Mouse (Mus musculus): ENCODE measurements around the gene Nt5dc3.

Nt5dc3 gene

DNA sequence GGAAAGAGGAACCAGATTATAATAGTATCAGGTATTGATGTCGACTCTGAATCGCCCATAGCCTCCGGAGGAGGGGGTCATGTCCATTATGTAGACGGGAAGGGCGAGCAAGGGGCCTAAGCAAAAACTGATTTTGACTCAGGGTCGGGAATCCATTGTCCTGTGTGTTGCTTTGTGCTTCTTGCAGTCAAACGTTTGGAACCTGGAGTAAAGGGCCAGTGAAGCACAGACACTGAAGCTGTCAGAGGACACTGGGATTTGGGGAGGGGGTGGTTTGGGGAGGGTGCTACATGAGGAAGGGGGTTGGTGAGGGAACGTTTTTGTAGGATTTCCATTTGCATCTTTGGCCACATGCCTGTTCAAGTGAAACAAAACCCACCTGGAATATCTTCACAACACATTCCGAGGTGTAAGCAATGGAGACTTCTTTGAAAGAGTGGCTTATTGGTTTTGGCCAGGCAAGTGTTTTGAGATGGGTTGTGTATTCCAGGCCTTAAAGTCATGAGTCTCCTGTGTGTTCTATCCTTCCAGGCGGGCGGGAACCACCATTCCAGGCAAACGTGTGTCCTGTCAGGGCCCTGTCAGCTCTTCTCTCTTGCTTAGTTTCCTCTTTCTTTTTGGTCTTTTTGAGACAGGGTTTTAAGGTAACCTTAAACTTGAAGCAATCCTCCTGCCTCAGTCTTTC lies 1.2 kb downstream of the Nt5dc3 start:
- DNase-seq = no peak

DNA sequence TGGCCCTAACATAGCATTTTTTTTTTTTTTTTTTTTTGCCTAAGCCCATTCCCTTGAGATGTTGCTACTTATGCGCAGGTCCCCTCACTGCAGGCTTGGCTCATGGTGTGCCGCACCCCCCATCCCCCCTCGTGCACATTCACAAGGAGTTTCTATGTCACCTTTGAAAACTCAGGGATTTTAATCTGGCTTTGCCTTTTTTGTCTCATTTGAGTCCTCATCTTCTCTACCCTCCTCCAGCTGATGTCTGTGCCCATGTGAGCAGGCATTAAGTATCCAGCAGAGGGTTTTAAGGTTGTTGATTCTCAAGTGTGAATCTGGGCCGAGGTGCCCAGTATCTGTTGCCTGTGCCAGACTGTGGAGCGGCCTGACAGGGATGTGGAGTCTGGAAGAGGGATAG lies 2.8 kb downstream of the Nt5dc3 start:
- no peak for DNase-seq

DNA sequence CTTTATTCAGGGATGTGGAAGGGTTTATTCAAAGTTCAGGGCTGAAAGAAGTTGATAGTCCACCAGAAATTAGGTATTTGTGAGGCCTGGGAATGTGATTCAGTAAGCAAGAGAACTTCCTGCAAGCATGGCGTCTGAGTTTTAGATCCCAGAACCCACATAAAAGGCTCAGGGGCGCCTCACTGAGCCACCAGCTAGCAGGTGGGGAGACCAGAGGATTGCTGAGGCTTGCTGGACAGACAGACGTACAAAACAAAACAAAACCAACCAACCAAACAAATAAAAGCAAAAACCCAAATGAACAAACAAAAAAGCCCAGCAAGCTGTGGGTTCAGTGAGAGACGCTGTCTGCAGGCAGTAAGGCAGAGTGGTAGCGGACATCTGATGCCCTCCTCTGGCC lies 3.9 kb downstream of the Nt5dc3 start:
- DNase-seq = no peak

DNA sequence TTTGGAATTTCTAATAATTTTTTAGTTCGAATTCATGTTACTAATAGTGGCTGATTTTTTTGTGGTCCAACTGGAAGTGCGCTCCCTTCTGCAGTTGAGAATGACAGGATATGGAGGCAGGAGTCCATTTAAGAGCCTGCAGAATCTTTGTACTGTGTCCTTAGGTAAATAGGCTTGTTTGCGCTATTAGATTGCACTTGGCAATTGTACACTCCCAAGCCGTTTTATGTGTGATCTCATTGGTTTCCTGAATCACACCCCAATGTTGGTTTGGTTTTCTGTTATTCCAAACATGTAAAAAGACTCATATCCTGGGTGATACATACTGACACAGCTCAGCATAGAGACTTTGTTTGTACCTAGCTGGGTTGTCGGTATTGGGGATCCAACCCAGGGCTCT lies 4.8 kb downstream of the Nt5dc3 start:
- DNase-seq = no peak

DNA sequence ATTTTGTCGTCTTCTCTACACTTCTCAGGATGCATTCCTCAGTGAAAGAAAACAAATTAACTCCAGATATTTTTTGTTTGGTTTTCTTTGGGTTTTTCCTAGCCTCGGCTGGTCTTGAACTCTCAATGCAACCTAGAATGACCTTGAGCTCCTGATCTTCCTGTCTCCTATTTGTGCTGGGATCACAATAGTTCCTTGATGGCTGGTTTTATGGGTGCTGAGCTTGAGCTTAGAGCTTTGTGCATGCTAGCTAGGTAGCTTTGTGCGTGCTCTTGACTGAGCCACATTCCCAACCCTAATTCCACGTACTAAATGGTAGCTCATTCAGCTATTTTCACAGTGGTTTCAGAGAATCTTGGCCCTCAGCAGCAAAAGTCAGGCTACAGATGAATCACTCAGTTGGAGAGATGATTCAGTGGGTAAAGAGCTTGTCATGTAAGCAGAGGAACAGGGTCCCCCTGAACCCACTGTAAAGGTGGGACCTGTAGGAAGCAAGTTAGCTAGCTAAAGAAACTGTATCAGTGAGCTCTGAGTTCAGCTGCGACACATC lies 5.4 kb downstream of the Nt5dc3 start:
- no peak for DNase-seq

DNA sequence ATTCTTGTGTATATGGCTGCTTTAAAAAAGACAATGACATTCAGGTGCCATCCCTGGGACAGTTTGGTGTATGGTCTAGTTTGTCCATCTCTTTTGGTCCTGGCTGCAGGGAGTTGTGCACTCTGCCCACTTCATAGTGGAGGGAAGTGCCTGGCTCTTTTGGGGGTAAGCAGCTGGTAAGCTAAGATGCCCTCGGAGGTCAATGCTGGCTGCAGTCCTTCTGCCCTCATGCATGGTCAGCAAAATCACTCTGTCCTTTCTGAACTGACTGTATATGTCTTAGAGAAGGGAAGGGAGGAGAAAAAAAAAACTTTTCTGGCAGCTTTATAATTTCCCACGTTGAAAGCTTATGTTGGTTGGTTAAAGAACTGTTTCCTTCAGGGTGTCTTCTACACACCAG lies 6.6 kb downstream of the Nt5dc3 start:
- DNase-seq = no peak

DNA sequence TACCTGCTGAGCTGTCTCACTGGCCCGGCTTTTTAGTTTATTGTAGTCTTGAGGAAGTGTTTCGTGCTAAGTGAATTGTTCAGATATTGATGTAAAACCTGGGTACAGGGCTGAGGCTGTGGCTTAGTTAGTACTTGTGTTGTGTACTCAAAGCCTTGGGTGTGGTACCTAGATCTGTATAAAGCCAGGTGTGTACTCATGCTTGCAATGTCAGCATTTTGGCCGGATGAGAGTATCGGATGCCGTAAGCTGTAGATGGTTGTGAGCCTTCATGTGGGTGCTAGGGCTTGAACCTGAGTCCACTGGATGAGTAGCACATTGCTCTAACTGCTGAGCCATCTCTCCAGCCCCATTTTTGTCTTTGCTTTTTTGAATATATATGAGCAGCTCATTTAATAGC lies 7.3 kb downstream of the Nt5dc3 start:
- DNase-seq = no peak

DNA sequence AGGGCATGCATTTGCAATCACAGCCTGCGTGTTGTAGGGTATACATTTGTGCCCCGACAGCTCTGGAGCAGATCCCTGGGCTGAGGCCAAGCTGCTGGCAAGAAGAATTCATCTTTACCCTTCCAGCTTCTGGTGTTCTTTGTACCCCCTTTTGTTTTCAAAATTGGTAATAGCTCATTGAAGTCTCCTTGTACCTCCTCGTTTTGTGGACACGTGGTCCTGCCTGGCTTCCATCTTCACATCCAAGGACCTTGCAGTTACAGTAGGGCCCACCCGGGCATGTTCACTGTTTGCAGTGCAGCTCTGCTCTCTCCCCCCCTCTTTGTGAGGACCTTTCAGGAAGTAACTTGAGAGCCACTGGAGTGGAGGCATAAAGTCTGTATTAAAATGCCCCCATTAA lies 9.4 kb downstream of the Nt5dc3 start:
- no peak for DNase-seq

DNA sequence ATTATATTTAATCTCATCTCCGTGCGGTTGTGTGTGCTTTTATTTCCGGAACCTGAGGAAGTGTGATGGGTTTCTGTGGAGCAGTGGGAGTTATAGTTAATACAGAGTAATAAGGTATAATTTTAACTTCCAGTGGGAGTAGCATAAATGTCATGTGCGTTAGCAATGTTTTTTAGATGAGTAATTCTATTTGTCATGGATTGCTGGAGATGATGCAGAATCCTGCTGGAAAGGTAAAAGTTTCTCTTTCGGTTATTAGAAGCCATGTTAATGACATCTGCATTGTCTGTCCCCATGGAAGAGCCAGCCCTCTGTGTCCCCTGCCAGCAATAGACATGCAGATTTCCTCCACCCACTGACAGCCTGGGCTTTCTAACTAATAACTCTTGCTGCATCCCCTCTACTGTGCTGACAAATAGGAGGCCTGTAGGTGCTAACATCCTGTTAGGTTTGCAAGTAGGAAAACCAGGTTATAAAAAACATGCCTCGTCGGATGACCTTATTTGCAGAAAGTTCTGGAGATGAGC lies 10.4 kb downstream of the Nt5dc3 start:
- no peak for DNase-seq

DNA sequence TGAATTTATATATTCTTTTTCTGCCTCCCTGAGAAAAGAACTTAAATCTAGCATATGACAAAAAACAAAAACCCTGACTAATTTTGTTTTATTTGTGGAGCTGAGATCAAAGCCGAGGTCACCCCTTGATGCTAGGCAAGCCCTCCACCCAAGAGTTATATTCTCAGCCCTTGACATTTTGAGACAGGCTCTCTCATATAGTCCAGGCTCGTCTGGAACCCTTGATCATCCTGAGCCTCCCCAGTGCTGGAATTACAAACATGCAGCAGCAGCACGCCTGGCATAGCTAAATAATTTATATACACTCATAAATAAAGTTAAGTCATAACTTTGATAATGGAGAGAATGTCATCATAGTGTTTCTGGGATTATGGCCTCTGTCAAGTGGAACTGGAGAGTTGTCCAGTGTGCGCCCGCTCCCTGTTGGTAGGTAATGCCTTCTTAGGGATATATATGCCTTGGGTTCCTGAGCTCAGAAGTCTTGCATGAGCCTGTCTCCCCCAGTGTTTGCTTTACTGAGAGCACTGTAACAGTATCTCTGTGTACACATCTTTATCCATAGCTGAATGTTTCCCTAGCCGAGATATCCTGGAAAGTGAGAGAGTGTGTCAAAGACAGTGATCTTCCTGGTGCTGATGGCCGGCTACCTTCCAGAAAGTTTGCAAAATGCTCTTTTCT lies 12.8 kb downstream of the Nt5dc3 start:
- no peak for DNase-seq

DNA sequence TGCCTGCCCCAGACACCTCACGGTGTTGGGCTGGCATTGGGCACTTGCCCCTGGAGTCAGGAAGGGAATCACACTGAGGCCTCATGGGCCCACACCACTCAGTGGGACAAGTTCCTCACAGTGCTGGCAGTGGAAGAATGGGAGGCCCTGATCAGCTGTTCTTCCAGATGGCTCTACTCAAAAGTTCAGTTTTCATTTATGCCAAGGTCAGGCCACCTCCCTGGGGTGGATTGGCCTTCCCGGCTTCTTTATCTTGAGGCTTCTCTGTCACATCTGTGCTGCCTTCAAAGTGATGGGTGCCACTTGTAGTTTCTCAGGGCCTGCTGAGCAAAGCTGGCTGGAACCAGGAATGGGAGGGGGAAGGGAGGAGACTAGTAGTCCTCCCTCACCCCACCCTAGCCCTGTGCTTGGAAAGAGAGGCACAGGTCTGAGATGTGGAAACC lies 14.7 kb downstream of the Nt5dc3 start:
- DNase-seq = no peak

DNA sequence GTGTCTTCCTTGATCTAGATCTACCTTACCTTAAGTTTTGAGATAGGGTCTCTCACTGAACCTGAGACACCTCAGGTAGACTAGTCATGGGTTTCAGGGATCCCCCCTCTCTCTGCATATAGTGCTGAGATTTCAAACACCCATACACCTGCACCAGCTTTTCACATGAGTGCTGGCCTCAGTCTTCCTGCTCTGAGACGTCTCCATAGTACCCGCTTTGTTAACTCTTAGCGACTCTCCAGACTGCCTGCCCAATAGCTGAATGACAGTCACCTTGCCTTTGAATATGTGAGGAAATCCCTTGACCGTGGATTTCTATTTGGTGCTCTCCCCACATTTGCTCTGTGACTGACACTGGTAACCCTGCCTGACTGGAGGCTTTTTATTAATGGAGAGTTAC lies 15.4 kb downstream of the Nt5dc3 start:
- DNase-seq = no peak

DNA sequence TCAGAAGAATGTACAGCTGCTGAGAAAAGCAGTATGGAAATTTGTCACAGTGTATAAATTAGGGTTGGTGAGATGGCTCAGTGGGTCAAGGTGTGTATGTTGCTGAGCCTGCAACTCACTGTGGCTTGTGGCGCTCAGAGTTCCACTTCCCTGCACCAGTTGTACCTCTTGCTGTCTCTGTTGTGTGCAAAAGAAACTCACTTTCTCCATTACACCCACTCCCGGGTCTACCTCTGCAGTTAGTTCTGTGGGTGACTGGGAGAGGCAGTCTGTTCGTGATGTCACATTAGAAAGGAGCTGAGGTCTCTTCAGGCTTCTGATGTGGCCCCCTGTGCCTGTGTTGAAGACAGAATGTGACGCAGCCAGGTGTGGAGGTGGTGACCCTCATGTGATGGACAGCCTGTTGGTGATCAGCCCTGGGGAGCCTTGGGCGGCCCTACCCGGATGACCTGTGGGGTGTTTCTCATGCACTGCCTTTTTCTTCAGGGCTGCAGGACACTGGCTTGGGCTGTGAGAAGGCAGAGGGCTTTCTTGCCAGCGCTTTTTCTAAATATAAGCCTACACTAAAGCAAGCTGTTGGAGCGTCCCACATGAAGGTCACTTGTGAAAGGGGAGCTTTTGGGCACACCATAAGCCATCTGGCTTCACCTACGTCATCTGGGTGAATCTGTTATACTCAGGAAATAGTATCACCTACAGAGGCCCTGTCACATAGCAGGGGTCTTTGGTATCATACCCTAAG lies 16.2 kb downstream of the Nt5dc3 start:
- DNase-seq = no peak

DNA sequence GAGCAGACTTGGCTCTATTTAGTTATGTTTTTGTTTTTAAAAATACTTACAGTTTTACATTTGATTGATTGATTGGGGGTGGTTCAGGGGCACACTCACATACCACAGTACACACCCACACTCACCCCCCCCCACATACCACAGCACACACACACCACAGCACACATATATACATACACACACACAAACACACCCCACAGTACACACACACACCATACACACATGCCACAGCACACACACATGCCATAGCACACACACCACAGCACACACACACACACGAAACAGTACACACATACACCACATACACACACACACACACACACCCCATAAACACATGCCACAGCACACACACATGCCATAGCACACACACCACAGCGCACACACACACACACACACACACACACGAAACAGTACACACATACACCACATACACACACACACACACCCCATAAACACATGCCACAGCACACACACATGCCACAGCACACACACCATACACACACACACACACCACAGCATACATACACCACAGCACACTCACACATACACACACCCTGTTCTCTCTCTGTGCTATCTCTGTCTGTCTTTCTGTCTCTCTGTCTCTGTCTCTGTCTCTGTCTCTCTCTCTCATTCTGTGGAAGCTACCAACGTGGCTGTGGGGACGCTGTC lies 17.4 kb downstream of the Nt5dc3 start:
- DNase-seq = no peak

DNA sequence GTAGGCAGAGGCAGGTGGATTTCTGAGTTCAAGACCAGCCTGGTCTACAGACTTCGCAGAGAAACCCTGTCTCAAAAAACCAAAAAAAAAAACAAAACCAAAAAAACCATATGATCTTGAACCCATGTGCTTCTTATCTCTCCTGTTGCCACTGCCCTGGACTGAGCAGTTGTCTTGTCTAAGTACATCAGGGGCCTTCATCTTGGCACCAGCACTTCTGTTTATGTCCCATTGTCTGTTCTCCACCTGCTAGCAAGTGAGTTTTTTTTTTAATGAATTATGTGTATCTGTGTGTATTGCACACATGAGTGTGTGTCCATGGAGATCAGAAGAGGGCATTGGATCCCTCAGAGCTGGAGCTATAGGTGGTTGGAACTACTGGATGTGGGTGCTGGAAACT lies 28.6 kb downstream of the Nt5dc3 start:
- no peak for DNase-seq

DNA sequence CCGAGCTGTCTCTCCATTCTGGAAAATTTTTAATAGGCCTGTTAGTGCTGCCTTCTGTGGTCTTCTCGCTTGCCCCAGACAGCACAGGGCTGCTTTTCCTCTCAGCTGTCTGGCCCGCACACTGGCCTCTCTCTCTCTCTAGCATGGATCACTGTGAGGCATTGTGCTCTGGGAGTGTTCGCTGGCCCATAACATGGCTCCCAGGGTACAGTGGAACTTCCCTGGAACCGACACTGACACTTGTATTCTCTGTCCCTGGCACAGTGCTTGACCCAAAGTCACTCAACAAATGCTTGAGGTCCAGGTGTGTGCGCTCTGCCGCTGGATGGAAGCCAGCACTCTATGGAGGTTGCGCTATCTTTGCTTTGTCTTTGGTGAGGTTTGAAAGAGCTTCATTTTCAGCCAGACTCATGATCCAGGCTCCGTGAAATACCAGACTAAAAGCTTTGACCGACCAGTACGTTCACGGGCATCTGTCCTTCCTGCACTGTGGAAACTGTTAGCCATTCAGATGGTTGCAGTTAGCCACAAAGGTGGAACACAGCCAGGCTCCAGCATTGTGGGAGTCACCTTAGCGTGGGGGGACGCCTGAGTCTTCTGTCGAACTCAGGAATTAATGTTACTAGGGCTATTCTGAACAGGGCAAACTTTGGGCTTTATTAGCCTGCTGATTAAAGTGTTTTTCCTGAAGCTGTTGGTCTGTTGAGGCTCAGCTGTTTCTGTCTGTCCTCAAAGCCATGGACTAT lies 29.4 kb downstream of the Nt5dc3 start:
- no peak for DNase-seq

DNA sequence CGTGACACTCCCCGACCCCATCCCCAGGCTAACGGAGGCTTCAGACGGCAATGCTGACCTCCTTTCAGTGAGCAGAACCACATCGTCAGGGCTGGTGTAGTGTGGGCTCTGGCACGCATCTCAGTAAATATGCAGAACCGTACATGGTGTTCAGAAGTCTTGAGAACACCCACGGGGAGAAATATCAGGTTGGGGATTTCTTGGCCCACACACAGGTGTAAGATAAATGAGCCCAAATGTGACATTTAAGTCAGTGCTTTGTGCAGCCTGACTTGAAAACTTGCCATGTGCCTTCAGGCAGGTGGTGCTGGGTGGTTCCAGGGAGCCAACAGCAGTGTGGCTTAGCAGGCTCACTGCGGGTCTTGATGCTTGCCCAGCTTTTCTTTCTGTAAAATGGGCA lies 31.2 kb downstream of the Nt5dc3 start:
- DNase-seq = no peak

DNA sequence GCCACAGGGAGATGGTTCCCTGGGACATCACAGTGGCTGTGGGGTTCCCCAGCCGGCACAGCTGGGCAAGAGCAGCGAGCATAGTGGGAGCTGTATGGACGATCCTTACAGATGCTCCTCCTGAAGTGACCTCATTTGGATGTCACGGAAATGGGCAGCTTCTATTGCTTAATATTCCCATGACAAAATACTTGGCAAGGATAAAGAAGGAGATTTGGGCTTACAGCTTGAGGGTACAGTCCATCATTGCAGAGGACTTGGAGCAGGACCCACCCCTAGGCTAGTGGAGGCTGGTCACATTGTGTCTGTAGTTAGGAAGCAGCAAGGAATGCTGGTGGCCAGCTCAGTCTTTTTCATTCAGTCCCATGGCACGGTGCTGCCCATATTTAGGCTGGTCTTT lies 31.8 kb downstream of the Nt5dc3 start:
- no peak for DNase-seq

DNA sequence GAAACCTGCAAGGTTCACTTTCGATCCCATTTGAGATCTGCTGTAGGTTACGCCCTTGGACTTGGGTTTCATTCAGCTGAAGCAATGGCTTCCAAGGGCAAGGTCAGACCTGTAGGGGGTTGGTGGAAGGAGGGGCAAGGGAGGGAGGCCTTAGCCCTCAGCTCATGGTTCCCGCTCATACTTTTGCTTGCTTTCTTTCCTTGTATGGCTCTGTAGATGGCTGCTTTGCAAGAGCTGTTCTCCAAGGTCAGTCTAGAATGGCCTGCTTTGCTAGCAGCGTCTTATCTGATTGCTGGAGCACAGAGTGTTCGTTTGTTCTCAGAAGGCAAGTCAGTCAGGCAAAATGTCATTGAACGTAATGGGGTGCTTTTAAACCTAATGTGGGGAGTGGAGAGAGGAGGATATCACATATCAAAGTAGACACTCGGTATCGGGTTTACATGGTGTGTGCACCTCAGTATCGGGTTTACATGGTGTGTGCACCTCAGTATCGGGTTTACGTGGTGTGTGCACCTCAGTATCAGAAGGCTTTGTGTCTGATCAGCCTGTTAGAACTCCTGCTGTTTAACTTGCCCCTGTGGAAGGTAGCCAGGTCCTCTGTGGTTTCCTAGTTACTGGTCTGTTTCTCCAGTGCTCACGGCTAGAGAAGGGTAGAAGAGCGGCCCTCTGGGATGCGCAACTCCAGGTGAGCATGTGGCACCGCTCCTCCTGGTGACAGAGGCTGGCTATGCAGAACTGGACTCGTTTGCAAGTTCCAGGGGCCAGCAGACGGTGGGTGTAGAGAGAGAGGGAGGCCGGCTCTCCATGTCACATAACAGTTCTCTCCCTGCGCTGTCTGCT lies 35.7 kb downstream of the Nt5dc3 start:
- no peak for DNase-seq

DNA sequence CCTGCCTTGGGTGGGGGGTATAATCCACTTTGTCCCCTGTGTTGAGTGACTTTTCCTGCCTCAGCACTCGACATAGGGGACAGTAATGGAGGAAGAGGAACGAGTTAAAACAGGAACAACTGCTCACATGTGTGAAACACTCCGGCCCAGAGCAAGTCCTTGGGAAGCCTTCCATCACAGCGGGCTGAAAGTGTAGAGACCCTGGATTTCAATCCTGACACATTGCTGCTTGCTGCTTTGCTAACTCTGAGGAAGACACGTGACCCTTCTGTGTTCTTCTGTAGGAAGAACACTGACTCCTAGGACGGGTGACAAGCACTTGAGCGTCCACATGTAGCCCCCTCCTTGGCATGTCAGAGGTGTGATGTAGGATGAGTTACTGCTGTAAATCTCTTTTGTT lies 36.3 kb downstream of the Nt5dc3 start:
- DNase-seq = no peak

DNA sequence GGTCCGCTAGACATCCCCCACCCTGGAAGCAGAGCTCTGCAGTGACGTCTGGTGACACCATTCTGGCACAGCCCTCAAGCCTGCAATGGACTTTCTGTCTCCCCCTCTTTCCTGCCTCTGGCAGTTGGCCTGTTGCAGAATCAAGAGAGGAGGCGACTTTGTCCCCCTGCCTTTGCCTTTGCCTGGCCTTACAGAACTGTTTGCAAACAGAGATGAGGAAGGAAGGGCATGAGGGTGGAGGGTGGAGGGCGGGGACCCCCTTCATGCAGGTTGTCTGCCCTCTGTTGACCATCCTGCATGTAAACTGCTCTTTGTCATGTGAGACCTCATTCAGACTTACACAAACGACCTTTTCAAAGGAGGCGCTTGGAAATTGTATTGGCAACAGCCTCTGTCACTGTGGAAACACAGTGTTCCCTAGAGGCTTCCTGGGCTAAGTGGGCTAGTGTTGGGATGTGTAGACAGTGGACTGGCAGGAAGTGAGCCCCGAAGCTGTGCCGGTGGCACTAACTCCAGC lies 40.9 kb downstream of the Nt5dc3 start:
- DNase-seq = no peak

Data from liver (tissue).